Mouse (Mus musculus) midbrain, embryonic 13.5 days (tissue): ENCODE measurements around the gene Bcl9. TPM values are rescaled to one million over a fixed set of nuclear protein-coding genes. Genes with fewer than 3 reads are reported as not detected.

Experiments
- ATAC-seq: fragments of 200-750 bp; cut with Nextera tagmentation; 2 replicates; pipeline ENCODE4 v1.8.0; 2017; ENCODE audit warnings: mild to moderate bottlenecking, moderate TSS enrichment, moderate library complexity
- H3K27ac ChIP-seq: fragments of 300-500 bp; sonication (generic); 2 replicates; pipeline ENCODE4 v1.5.1; 2015; ENCODE audit warnings: inconsistent platforms, mild to moderate bottlenecking, moderate library complexity
- H3K27me3 ChIP-seq: fragments of 300-500 bp; sonication (generic); 2 replicates; pipeline ENCODE4 v1.6.1; 2015; ENCODE audit warnings: mild to moderate bottlenecking, inconsistent platforms
- H3K36me3 ChIP-seq: fragments of 300-500 bp; sonication (generic); 2 replicates; pipeline ENCODE4 v1.6.1; 2015; ENCODE audit warnings: mild to moderate bottlenecking, inconsistent platforms
- H3K4me1 ChIP-seq: fragments of 300-500 bp; sonication (generic); replicated peaks from 2 replicates; pipeline ENCODE4 v1.6.1; 2015; ENCODE audit warnings: inconsistent platforms
- H3K4me2 ChIP-seq: fragments of 300-500 bp; sonication (generic); replicated peaks from 2 replicates; pipeline ENCODE4 v1.6.1; 2015; ENCODE audit warnings: moderate library complexity, mild to moderate bottlenecking, inconsistent platforms
- H3K4me3 ChIP-seq: fragments of 300-500 bp; sonication (generic); replicated peaks from 2 replicates; pipeline ENCODE4 v1.5.1; 2015; ENCODE audit warnings: mild to moderate bottlenecking, inconsistent platforms
- H3K9ac ChIP-seq: fragments of 300-500 bp; sonication (generic); replicated peaks from 2 replicates; pipeline ENCODE4 v1.6.1; 2015; ENCODE audit warnings: mild to moderate bottlenecking, inconsistent platforms
- H3K9me3 ChIP-seq: fragments of 300-500 bp; sonication (generic); 2 replicates; pipeline ENCODE4 v1.6.1; 2016; ENCODE audit warnings: mild to moderate bottlenecking, inconsistent platforms
- WGBS: fragments of 180-500 bp; shearing (Covaris S2); methylation state at CpG from one replicate; pipeline ENCODE4 v1.1.7; 2015; 5-methylcytosine and 5-hydroxymethylcytosine counted together
- polyA plus RNA-seq: library from polyadenylated mRNA; unstranded; fragments of >200 nt; fragmentation: Nextera tagmentation; extraction: Ambion mirVana; gene quantifications from 2 replicates; pipeline ENCODE4 v1.2.1, GENCODE M21; 2015

Bcl9 gene
- polyA plus RNA-seq: 98.7 and 111 TPM in 2 replicates

DNA sequence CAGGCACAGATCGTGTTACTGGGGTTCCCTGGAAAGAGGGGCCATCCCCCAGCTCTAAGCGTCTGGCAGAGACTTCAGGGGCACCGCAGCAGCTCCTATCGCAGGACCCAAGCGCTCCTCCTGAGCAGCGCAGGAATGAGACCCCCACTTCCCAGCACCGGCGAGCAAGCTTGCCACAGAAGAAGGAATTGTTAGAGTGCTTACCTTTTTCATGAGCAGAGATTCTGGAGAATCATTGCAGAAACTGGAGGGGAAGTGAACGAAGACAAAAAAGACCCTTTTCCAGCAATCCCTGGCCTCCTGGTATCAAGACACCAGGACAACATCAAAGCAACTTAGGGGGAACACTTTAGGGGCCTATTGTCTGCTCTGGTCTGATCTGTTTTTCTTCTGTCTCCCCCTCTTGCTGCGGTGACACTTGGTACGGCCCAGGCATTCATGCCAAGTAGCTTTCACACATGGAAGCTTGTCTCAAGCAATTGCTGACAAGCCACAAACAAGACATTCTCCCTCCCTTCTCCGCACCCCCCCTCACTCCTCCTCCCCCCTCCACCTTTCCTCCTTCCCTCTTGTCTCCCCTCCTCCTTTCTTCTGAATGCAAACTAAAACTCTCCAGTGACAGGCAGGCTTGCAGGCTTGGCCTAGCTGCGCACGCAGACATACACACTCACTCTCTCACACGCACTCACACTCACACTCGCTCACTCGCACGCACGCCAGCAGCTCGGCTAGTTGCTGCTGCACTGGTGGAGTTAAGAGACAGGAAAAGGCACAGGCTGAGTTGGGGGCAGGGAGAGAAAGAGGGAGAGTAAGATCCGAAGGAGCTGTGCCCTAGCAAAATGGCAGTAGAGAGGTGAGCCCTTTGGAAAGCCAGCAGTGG lies at the start of gene Bcl9:
Bcl9 (minus strand) TSS at position 365 of the 880 bp plus-strand sequence.
- peak within 1 kb of the TSS; percentile 91 for H3K4me3 ChIP-seq
- no peaks in the 10 kb centered on the region for H3K36me3 ChIP-seq
- H3K27ac ChIP-seq: peak within 1 kb of the TSS; percentile 99
- peak within 1 kb of the TSS; percentile 79 for H3K4me2 ChIP-seq
- peak; percentile 91 for ATAC-seq
- peaks cover 49% of the 10 kb centered on the region for H3K4me1 ChIP-seq
- H3K9me3 ChIP-seq: no peaks in the 10 kb centered on the region
- WGBS: 1% methylated on average over 21 of the region's 21 CpGs
- peak within 1 kb of the TSS; percentile 89 for H3K9ac ChIP-seq
- no peaks in the 10 kb centered on the region for H3K27me3 ChIP-seq

DNA sequence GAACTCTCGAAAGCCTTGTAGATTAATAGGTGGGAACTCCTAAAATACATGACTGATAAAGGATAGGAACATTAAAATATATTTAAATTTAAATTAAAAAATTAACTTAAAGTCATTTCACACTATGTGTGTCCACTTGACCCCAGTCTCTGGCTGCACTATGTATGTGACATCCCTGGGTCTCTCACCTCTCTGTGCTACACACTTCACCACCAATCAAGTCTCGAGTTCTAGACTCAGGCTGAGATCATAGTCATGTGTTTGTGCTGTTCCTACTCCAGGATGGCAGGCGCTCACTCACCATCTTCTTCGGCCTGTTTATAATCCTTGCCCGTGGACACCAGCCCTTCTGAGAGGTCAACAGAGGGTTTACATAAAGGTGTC lies 41.5 kb upstream of the Bcl9 start:
- H3K4me3 ChIP-seq: no peak overlapping the region
- no peaks in the 10 kb centered on the region for H3K9me3 ChIP-seq
- ATAC-seq: peak; percentile 59
- no peak overlapping the region for H3K4me2 ChIP-seq
- no peak overlapping the region for H3K27ac ChIP-seq
- 78% methylated on average over 5 of the region's 5 CpGs for WGBS
- H3K9ac ChIP-seq: no peak overlapping the region
- H3K4me1 ChIP-seq: peaks cover 15% of the 10 kb centered on the region
- no peaks in the 10 kb centered on the region; the same call in 1 of the 2 replicates for H3K27me3 ChIP-seq
- H3K36me3 ChIP-seq: no peaks in the 10 kb centered on the region

DNA sequence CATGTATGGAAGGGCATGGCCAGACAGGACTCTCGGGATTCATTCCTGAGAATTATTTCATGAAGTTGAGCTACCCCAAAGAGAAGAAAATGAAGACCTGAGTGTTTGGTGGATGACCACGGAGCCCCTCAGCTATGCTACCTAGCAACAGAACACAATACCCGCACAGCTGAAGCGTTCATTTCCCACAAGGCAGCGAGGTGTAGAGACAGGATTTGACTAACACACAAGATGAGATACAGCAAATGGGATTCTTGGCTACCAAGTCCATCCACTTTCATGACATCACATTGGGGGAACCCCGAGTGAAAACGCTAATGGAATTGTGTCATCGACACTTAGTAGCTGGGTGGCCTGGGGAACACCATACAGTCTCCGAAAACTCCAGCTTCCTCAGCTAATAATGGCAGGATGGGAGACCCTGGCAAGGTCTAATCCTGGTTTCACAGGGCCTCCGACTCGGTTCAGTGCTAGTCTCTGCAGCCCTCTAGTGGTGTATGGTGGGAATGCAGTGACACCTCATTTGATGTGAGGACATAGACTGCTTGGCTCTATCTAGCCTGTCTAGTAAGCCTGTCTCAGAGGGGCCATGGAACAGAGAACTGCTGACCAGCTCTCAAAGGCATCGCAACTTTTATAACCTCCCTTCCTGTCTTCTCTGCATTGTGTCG lies 40.9 kb upstream of the Bcl9 start:
- H3K4me1 ChIP-seq: peaks cover 15% of the 10 kb centered on the region
- no peaks in the 10 kb centered on the region for H3K9me3 ChIP-seq
- ATAC-seq: peak; percentile 96
- 18% methylated on average over 13 of the region's 13 CpGs for WGBS
- peak overlapping the region; percentile 13 for H3K4me2 ChIP-seq
- no peaks in the 10 kb centered on the region for H3K36me3 ChIP-seq
- no peak overlapping the region for H3K27ac ChIP-seq
- no peak overlapping the region for H3K9ac ChIP-seq
- H3K4me3 ChIP-seq: no peak overlapping the region
- no peaks in the 10 kb centered on the region; the same call in 1 of the 2 replicates for H3K27me3 ChIP-seq

DNA sequence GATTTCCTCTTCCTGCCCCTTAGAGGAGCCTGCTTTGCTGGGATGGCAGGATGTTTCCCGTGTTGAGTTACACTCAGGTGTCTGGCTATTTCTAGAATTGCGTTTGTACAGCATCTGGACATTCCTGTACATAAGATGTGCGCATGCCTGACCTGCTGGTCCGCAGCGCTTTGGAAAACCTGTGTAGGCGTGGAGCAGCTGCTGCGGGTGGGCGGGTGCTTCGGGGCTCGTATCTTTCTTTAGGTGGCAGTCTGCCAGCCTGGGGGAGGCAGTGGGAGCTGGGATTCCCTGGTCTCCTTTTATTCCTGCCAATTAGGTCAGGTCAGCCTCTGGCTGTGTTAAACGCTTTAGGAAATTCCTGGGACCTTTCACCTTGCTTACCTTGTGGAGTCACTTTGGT lies 39.6 kb upstream of the Bcl9 start:
- Histone ChIP-seq H3K36me3 (no peaks in the 10 kb centered on the region), H3K9ac (no peak overlapping the region), H3K9me3 (no peaks in the 10 kb centered on the region), H3K4me1 (peaks cover 15% of the 10 kb centered on the region), H3K27me3 (no peaks in the 10 kb centered on the region; the same call in 1 of the 2 replicates), H3K4me2 (no peak overlapping the region), H3K27ac (no peak overlapping the region), H3K4me3 (no peak overlapping the region)
- 67% methylated on average over 11 of the region's 11 CpGs for WGBS
- ATAC-seq: no peak

DNA sequence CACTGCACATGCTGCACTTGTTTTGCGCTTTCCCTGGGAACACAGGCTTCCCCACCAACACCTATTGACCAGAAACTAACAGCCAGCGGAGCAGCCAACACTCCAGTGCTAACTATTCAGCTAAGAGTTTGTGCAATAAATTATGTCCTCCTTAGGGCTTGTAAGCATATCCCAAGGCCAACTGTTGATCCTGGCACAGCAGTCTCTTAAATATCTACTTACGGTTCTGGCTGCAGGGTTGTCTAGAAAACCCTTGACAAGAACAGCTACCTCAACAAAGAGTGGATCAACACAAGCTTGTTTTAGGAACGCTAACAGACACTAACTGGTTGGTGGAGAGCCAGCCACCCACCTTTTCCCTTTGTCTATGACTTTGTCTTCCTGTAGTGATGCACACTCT lies 38.6 kb upstream of the Bcl9 start:
- H3K27ac ChIP-seq: no peak overlapping the region
- H3K4me2 ChIP-seq: no peak overlapping the region
- H3K9me3 ChIP-seq: no peaks in the 10 kb centered on the region
- ATAC-seq: no peak
- WGBS: 77% methylated on average over 4 of the region's 4 CpGs
- peaks cover 15% of the 10 kb centered on the region for H3K4me1 ChIP-seq
- no peaks in the 10 kb centered on the region; the same call in 1 of the 2 replicates for H3K27me3 ChIP-seq
- H3K9ac ChIP-seq: no peak overlapping the region
- H3K4me3 ChIP-seq: no peak overlapping the region
- no peaks in the 10 kb centered on the region for H3K36me3 ChIP-seq

DNA sequence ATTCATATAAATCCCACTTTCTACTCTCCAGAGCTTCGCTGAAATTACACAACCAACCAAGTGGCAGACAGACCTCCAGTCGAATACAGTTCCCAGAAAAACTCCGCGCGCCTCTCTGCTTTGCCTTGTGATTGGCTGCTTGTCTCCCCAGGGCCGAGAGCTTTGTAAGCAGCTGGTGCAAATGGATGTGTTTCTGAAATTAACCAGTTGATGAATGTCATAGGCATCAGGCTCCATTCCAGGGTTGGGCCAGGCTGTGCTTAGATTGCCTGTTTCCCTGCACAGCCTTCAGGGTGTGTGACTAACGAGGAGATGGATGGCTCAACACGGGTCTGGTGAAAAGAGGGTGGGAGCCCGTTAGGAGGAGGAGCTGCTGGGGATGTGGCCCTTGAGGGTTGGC lies 36.9 kb upstream of the Bcl9 start:
- 49% methylated on average over 9 of the region's 9 CpGs for WGBS
- H3K27ac ChIP-seq: no peak overlapping the region
- no peaks in the 10 kb centered on the region for H3K36me3 ChIP-seq
- no peaks in the 10 kb centered on the region for H3K27me3 ChIP-seq
- peaks cover 15% of the 10 kb centered on the region for H3K4me1 ChIP-seq
- H3K4me3 ChIP-seq: no peak overlapping the region
- 0 out of 2 replicates have a peak, but pooled peaks have one; percentile 28 for ATAC-seq
- H3K9me3 ChIP-seq: no peaks in the 10 kb centered on the region
- H3K9ac ChIP-seq: 0 out of 2 replicates have a peak overlapping the region, but pooled peaks have one; percentile 23
- H3K4me2 ChIP-seq: no peak overlapping the region

DNA sequence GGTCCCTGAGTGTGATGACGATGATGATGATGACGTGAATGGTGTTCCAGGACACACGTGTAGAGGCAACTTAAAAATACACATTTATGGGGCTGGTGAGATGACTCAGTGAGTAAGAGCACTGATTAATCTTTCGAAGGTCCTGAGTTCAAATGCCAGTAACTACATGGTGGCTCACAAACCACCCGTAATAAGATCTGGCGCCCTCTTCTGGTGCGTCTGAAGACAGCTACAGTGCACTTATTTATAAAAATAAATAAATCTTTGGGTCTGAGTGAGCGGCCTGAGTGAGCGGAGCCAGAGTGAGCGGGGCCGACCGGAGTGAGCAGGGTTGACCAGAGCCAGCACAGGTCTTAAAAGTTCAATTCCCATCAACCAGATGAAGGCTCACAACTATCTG lies 34.5 kb upstream of the Bcl9 start:
- H3K4me1 ChIP-seq: peaks cover 12% of the 10 kb centered on the region
- no peak overlapping the region for H3K4me3 ChIP-seq

DNA sequence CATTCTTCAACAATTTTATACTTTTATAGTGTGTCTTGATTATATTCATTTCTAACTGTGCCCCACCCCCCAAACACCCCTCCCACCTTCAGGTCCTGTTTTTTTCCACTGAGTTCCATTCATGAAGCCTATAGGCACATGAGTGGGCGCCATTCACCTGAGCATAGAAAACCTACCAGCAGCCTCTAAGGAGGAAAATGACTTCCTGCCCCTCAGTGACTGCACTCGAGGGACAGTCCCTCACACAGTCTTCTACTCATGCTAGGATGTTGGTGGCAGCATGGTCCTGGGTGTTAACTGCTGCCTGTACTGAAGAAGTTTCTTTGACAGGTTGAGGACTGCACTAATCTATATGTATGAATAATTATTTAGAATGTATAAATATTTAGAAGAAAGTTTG lies 30.1 kb upstream of the Bcl9 start:
- 94% methylated on average over 2 of the region's 2 CpGs for WGBS

More for the DNA sequence above, 34.5 kb upstream of the Bcl9 start:
- ATAC-seq: no peak
- no peaks in the 10 kb centered on the region for H3K9me3 ChIP-seq
- no peak overlapping the region for H3K27ac ChIP-seq
- H3K9ac ChIP-seq: no peak overlapping the region
- H3K36me3 ChIP-seq: no peaks in the 10 kb centered on the region
- H3K27me3 ChIP-seq: no peaks in the 10 kb centered on the region
- 91% methylated on average over 12 of the region's 12 CpGs for WGBS
- H3K4me2 ChIP-seq: no peak overlapping the region

DNA sequence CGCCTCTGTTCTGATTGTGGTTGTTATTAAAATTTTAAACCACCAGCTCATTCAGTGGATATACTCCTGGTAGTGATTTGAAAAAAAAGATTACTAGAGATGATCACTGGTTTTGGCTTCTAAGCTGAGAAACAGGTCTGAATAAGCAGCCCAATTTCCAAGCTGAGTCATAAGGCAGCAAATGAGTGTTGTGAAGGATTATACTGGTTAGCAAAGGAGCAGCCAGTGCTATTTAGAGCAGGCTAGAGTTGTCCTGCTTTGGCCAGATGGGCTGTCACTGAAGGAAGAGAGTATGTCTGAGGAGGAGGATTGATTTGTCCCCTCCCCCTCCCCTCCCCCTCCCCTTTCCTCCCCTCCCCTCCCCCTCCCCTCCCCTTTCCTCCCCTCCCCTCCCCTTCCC lies 29.6 kb upstream of the Bcl9 start:
- no peak overlapping the region for H3K27ac ChIP-seq
- no peak for ATAC-seq
- no peak overlapping the region for H3K9ac ChIP-seq
- no peaks in the 10 kb centered on the region for H3K27me3 ChIP-seq
- H3K9me3 ChIP-seq: no peaks in the 10 kb centered on the region
- H3K36me3 ChIP-seq: no peaks in the 10 kb centered on the region
- no peak overlapping the region for H3K4me2 ChIP-seq
- H3K4me1 ChIP-seq: peaks cover 23% of the 10 kb centered on the region
- 98% methylated on average over 1 of the region's 1 CpGs for WGBS
- no peak overlapping the region for H3K4me3 ChIP-seq

More for the DNA sequence above, 30.1 kb upstream of the Bcl9 start:
- Histone ChIP-seq H3K9me3 (no peaks in the 10 kb centered on the region), H3K27ac (no peak overlapping the region), H3K4me1 (peaks cover 23% of the 10 kb centered on the region), H3K9ac (no peak overlapping the region), H3K27me3 (no peaks in the 10 kb centered on the region), H3K36me3 (no peaks in the 10 kb centered on the region), H3K4me2 (no peak overlapping the region), H3K4me3 (no peak overlapping the region)
- no peak for ATAC-seq

DNA sequence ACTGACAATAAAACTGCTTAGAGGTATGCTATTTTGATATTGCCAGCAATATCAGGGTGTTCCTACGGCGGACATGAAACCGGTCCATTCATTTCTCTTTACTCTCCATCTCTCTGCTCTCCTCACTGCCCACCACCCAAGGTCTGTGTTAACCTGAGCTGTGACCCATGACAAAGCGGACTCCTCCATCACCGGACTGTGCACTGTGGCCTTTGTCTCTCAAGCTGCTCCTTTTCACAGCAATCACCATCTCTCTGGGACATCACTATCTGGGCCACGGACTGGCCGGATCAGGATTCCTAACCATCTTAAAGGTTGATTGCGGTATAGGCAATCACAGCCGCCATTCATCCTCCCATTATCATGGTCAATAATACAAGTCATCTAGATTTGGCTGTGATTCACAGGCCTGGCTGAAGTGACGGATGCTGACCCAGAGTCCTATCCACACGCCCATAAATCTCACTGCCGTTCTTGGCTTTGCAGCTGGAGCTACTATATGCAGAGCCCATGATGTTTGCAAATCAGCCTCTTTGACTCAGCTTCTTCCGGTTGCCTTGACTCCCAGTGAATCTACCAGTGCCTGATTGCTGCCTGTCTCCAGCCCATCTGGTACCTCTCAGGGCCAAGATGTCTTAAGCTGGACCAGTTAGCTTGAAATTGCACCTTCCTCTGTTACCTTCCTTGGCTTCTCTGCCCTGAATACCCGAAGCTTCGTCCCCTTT lies 28.1 kb upstream of the Bcl9 start:
- Histone ChIP-seq H3K4me2 (no peak overlapping the region), H3K4me1 (peaks cover 23% of the 10 kb centered on the region), H3K4me3 (no peak overlapping the region), H3K27ac (no peak overlapping the region), H3K36me3 (no peaks in the 10 kb centered on the region), H3K27me3 (no peaks in the 10 kb centered on the region), H3K9me3 (no peaks in the 10 kb centered on the region), H3K9ac (no peak overlapping the region)
- 33% methylated on average over 15 of the region's 15 CpGs for WGBS
- 0 out of 2 replicates have a peak, but pooled peaks have one; percentile 22 for ATAC-seq

DNA sequence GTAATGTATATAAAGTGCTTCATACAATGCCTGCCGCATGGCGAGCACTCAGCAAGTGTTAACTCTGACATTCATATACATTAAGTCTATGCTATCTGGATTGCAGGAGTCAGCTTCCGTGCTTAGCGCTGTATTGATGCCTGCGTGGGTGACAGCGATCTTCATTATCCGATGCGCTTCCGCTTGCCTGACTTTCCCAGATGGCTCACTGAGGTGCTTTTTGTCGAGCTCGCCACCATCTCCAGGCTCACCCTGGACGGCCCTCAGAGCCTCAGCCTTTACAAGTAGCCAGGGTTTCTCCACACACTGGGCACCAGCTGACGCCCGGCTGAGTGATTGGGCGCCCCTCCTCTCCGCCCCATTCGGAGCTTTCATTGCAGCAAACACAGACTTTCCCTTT lies 26.3 kb upstream of the Bcl9 start:
- H3K4me3 ChIP-seq: 0 out of 2 replicates have a peak overlapping the region, but pooled peaks have one; percentile 11
- peak overlapping the region; percentile 38 for H3K4me2 ChIP-seq
- 38% methylated on average over 17 of the region's 17 CpGs for WGBS
- H3K4me1 ChIP-seq: peaks cover 23% of the 10 kb centered on the region
- no peak overlapping the region for H3K27ac ChIP-seq
- no peaks in the 10 kb centered on the region for H3K36me3 ChIP-seq
- H3K9ac ChIP-seq: no peak overlapping the region
- H3K9me3 ChIP-seq: no peaks in the 10 kb centered on the region
- H3K27me3 ChIP-seq: no peaks in the 10 kb centered on the region
- peak; percentile 65; the same call in 1 of the 2 replicates for ATAC-seq
